Mouse (Mus musculus) kidney, postnatal 14 days (tissue): Measurements from ENCODE around the gene Ttc21b.
"Not testable (repeated sequence)": the region's sequence is repeated elsewhere in the genome, so short reads cannot be mapped to it uniquely, and the experiment has no call there.

Experiments used
- DNase-seq: peaks from one replicate; pipeline ENCODE4 v3.0.0; 2022; ENCODE audit warnings: mixed read lengths

Gene Ttc21b

GRCm38 (mm10) chr2:66256220-66257131 is at the start of gene Ttc21b:
TSS of gene Ttc21b (minus strand) at chr2:66256617.
- peak; percentile 97 for DNase-seq

DNA sequence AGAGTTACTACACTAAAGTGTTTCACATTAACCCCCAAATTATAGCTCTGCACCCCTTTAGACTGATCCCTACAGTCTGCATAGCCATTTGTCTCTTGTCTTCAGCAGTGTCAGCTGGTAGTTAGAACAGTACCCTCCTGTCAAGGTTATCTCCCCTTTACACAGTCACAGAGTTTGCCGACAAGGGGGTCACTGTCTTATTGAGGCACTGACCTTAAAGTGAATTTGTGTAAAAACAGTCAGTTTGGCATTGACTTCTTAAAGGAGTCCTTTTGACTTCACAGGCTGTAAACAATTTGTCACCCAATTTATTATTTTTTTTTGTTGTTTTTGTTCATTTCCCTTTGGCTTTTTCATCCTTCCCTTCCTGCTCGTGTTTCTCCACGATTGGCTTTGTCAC is 16.1 kb upstream of the Ttc21b start:
- no peak for DNase-seq

GRCm38 (mm10) chr2:66244013-66244412 is 12.4 kb downstream of the Ttc21b start:
- no peak for DNase-seq

- DNase-seq: no peak
Measured at GRCm38 (mm10) chr2:66240334-66240733, 16.1 kb downstream of the Ttc21b start.

DNA sequence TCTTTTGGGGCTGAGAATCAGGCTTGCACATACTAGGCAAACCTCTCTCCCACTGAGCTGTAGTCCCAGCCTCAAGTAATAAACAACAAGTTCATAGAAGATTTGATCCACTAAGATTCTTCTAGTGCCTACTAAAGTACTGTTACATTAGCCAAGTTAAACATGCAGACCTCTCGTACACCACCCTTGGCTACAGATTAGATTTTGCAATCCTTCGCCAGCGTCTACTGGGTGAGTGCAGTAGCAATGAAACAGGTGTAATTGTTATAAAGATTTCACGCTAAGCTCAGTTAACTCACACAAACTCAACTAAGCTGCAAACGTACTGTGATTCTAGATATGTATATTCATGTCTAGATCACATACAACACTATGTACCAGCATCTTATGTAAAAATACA is 17.5 kb downstream of the Ttc21b start:
- no peak for DNase-seq

DNA sequence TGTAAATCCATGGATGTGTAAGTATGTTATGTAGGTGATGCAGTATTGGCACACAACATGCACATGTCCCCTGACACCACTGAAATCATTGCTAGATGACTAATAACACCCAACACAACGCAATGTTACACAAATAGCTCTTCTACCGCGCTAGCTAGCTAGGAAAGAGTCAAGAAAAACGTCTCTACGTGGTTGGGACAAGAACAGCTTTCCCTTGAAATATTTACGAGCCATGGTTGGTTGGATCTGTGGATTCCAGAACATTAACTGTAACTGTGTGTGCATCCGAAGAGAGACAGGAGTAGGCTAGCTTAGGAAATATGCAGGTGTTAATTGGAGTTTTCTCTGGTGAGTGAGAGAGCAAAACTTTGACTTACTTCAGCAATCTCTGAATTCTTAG is 35.5 kb downstream of the Ttc21b start:
- no peak for DNase-seq

- no peak for DNase-seq
Measured at GRCm38 (mm10) chr2:66209875-66210274, 46.5 kb downstream of the Ttc21b start.

DNA sequence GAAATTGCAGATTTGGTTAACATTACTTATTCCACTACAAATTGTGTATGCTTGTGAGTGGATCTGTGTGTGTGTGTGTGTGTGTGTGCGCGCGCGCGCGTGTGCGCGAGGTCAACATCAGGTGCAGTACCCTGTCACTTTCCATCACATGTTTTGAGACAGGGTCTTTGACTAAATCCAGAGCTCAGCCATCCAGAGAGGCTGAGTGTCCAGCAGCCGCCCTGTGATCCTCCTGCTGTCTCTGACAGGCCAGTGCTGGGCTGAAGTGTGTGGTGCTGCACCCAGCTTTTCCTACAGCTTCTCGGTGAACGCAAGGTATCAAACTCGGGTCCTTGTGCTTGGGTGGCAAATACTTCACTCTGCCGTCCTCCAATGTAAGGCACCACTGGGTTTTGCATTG is 47.1 kb downstream of the Ttc21b start:
- no peak for DNase-seq

GRCm38 (mm10) chr2:66206796-66207195 is 49.6 kb downstream of the Ttc21b start:
- DNase-seq: no peak

DNA sequence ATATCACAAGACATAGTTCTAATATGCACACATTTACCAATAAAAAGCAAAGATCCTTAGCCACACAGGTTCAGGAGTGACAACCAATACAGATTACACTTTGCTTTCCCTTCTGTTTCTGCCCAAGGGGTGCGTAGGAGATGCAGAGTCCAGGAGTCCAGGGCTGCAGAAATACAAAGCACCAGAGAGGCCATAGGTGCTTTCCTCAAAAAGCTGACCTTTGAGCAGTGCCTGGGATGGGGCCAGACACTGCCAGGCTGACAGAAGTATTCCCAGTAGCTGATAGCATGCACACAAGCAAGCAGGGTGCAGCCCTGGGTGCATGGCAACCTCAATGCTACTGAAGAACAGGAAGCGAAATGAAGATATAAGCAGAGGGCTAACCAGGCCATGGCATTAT is 52.2 kb downstream of the Ttc21b start:
- peak; percentile 73 for DNase-seq

DNA sequence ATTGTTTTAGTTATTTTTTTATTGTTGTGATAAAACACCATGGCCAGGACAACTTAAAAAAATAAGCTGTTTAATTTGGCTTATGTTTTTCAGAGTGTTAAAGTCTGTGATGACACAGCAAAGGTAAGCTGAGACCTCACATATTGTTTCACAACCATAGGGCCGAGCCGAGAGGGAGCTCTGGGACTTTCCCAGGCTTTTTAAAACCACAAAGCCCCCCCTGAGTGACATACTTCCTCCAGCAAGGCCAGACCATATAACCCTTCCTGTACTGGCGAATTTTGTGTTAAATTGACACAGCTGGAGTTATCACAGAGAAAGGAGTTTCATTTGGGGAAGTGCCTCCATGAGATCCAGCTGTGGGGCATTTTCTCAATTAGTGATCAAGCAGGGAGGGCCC is 56.2 kb downstream of the Ttc21b start:
- no peak for DNase-seq

DNA sequence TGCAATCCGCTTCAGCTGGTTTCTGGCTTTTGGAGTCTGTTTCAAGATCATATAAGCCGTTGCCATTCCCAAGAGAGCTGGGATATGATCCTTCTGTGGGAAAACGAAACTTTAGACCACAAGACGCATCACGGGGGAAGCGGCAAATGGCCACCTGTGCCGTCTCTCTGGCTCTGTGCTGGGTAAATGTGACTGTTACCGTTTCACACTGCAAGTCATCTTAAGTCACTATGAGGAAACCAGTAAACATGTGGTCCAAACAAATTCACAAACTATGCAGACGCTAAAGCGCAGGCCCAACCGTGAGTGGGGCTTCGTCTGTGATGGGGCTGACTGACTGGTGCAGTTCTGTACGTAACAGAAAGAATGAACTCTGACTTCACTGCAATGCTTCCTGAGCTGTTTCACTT is 64.7 kb downstream of the Ttc21b start:
- DNase-seq: no peak

- no peak for DNase-seq
Measured at GRCm38 (mm10) chr2:66190157-66190556, 66.3 kb downstream of the Ttc21b start.

DNA sequence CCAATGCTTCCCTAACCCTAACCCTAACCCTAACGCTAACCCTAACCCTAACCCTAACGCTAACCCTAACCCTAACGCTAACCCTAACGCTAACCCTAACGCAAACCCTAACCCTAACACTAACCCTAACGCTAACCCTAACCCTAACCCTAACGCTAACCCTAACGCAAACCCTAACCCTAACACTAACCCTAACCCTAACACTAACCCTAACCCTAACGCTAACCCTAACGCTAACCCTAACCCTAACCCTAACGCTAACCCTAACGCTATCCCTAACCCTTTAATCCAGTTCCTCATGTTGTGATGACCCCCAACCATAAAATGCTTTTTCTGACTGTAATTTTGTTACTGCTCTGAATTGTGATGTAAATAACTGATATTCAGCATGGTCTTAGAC is 67.2 kb downstream of the Ttc21b start:
- DNase-seq: not testable (repeated sequence)

- peak; percentile 19 for DNase-seq
Measured at GRCm38 (mm10) chr2:66187520-66187919, 68.9 kb downstream of the Ttc21b start.

GRCm38 (mm10) chr2:66184431-66185164 is 71.8 kb downstream of the Ttc21b start:
- peak; percentile 54 for DNase-seq

DNA sequence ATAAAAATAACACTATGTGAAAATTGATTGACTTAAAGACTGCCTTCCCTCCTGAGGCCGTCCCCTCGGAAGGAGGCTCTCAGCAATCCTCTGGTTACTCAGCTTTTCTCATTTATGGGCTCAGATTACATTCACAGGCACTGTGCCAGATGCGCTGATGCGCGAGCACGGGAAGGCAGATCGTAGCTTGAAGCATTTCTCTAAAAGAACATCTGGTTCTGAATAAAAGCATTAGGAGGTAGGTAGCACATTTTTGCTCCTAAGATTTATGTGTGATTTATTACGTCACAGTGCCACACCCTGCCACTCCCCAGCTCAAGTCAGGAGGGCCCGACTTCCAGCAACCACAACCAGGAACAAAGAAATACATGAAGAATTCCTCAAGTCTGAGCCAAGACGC is 76.1 kb downstream of the Ttc21b start:
- DNase-seq: peak; percentile 80

DNA sequence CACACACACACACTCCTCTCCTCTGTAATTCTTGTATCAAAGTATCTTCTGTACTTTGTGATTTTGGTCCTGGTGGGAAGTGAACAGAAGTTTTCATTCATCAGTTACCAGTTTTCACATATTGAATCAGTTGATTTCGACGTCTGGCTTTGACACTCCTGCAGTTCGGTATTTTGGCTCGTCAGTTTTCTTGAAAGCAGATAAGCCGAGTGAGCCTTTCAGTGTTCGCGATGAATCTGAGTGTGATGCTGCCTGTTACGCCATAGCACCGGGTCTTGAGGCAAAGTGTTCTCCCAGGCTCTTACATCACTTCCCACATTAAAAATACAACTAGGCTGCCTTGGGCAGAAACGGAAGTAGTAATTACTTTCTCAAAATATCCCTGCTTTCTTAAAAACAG is 76.6 kb downstream of the Ttc21b start:
- DNase-seq: no peak

GRCm38 (mm10) chr2:66178848-66179215 is 77.6 kb downstream of the Ttc21b start:
- DNase-seq: no peak

- no peak for DNase-seq
Measured at GRCm38 (mm10) chr2:66177886-66178847, 78.2 kb downstream of the Ttc21b start.

DNA sequence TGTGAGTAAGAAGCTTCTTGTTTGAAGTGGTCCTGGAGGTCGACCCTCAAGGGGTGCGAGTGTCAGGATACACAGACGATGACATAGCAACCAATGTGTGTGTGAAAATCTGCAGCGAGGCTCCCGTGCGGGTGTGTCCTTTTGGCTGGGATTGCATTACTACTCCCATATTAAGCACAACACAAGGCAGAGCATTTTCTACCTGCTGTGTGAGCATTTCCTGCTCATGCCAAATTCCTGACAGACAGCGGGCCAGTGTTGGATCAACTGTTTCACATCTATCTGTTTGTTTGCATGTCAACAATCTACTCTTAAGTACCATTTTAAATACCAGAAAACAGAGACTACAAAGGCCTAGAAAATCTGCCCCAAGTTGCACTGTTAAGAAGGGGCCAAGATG is 79.4 kb downstream of the Ttc21b start:
- DNase-seq: no peak

GRCm38 (mm10) chr2:66173134-66173533 is 83.3 kb downstream of the Ttc21b start:
- no peak for DNase-seq

DNA sequence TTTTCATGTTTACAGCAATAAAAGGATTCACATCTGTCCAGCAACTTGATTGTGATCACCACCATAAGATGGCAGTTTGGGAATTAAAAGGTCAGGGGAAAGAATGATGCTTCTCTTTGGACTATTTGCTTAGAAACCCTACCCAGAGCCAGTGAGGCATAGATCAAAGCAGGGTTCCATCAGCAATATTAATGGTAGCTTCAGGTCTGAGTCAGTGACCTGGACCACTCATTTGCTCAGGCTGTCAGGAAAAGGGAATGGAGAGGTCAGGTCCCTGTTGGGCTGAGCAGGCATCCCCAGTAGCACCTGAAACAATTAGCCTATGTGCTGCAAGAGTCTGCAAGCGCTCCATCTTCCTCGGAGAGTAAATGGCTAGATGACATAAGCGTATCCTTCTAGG is 84.8 kb downstream of the Ttc21b start:
- no peak for DNase-seq
